8 mouse cellular contexts compared by ENCODE assay signal in genomic region chr7:25277405-25277804, GRCm38 (mm10). TPM values are rescaled to one million over a fixed set of nuclear protein-coding genes. Genes with fewer than 3 reads are reported as not detected.
A peak's percentile ranks its signal among the peaks of the same experiment; 100 is the strongest.
DNase-seq lines count a peak whose midpoint lies in the region; ATAC-seq and TF ChIP-seq lines count a peak whose summit lies in the region.

No protein-coding gene starts in this region.

- TF ChIP-seq RAD21 in CH12.LX (IDR thresholded peaks at IDR 0.05; ENCODE audit: low read depth, low read length) = no peak

- H3K4me3 ChIP-seq in gastrocnemius, adult 2 months = peak overlapping the region; percentile 88
- H3K4me3 ChIP-seq in CH12.LX (replicated peaks in 1 of 3; ENCODE audit: low read depth in 2 of 3, low read length in 2 of 3, poor library complexity in 1 of 3) = no peak overlapping the region
- peak overlapping the region; percentile 70; the same call in 1 of the 2 replicates for H3K4me3 ChIP-seq in forebrain, embryonic 15.5 days
- H3K4me3 ChIP-seq in liver, embryonic 13.5 days (replicated peaks) = peak overlapping the region; percentile 87; the same call in 1 of the 2 replicates

- dilution Hi-C loops in CH12.LX (cut with MboI; ENCODE audit: extremely low pct_ligation_motif_present, extremely low pct_unique_long_range_greater_than_20kb, low sequenced_read_pairs) = no loop called here

- peak overlapping the region; percentile 53 for H3K9ac ChIP-seq in CH12.LX (ENCODE audit: insufficient read depth, low read depth)
- peak overlapping the region; percentile 79; the same call in 1 of the 2 replicates for H3K9ac ChIP-seq in forebrain, embryonic 15.5 days (replicated peaks)
- H3K9ac ChIP-seq in liver, embryonic 13.5 days = peak overlapping the region; percentile 83

- peak overlapping the region; percentile 79 for H3K4me2 ChIP-seq in CH12.LX (ENCODE audit: insufficient read depth, low read depth, poor library complexity, severe bottlenecking)
- H3K4me2 ChIP-seq in forebrain, embryonic 15.5 days (replicated peaks) = peak overlapping the region; percentile 75
- H3K4me2 ChIP-seq in liver, embryonic 13.5 days = peak overlapping the region; percentile 99

- no peaks in the 10 kb centered on the region for H3K9me3 ChIP-seq in CH12.LX (replicated peaks; ENCODE audit: low read length)
- H3K9me3 ChIP-seq in forebrain, embryonic 15.5 days = no peaks in the 10 kb centered on the region
- H3K9me3 ChIP-seq in liver, embryonic 13.5 days (replicated peaks) = no peaks in the 10 kb centered on the region

- no peak for TF ChIP-seq EP300 in CH12.LX (IDR thresholded peaks at IDR 0.05; ENCODE audit: low read length)

- ATAC-seq in forebrain, embryonic 15.5 days (replicated peaks) = no peak
- no peak for ATAC-seq in liver, embryonic 13.5 days (ENCODE audit: low read depth)

- peaks cover 14 to 38% of the 10 kb centered on the region in 2 experiments for H3K36me3 ChIP-seq in CH12.LX (replicated peaks in 1 of 2; ENCODE audit: control insufficient read depth in 1 of 2, insufficient read depth in 1 of 2, low read length in 1 of 2)
- H3K36me3 ChIP-seq in forebrain, embryonic 15.5 days = peaks cover 10% of the 10 kb centered on the region
- H3K36me3 ChIP-seq in liver, embryonic 13.5 days = peaks cover 14% of the 10 kb centered on the region

- WGBS in forebrain, embryonic 15.5 days = 92% methylated on average over 4 of the region's 4 CpGs
- 89% methylated on average over 4 of the region's 4 CpGs for WGBS in liver, embryonic 13.5 days (ENCODE audit: insufficient replicate concordance)

- intact Hi-C loops in gastrocnemius, adult 2 months (cut with DNase I) = no loop called here
- intact Hi-C loops in gastrocnemius, postnatal 14 days (cut with DNase I; ENCODE audit: low total_unique reads) = loop anchor here (5.0 kb wide), 1 partner anchor 35 kb away; no protein-coding TSS in a partner anchor

- no peak for TF ChIP-seq CTCF in gastrocnemius, adult 2 months (IDR thresholded peaks at IDR 0.05)
- TF ChIP-seq CTCF in CH12.LX (conservative IDR thresholded peaks at IDR 0.05 in 1 of 2, IDR thresholded peaks at IDR 0.05 in 1 of 2; ENCODE audit: low read depth in 2 of 2, low read length in 2 of 2) = no peak

- DNase-seq in gastrocnemius, adult 2 months = no peak
- no peak for DNase-seq in gastrocnemius, postnatal 14 days
- DNase-seq in CH12.LX (ENCODE audit: extremely low read depth) = no peak
- DNase-seq in liver, embryonic 13.5 days = no peak
- DNase-seq in right cerebral cortex, postnatal 14 days = no peak
- DNase-seq in embryo, embryonic 10.5 days (ENCODE audit: low spot score) = no peak
- DNase-seq in gastrocnemius, adult 8-10 months (ENCODE audit: low spot score in 2 of 2) = no peak

- no peak for TF ChIP-seq POLR2A in CH12.LX (IDR thresholded peaks at IDR 0.05; ENCODE audit: low read depth, low read length)

- no peaks in the 10 kb centered on the region for H3K79me2 ChIP-seq in CH12.LX (replicated peaks; ENCODE audit: control insufficient read depth, extremely low read depth, insufficient read depth, poor library complexity, severe bottlenecking)

- peaks cover 49 to 74% of the 10 kb centered on the region in 2 experiments for H3K4me1 ChIP-seq in CH12.LX (ENCODE audit: control insufficient read depth in 1 of 2, insufficient read depth in 2 of 2)
- H3K4me1 ChIP-seq in forebrain, embryonic 15.5 days = peaks cover 59% of the 10 kb centered on the region
- peaks cover 90% of the 10 kb centered on the region for H3K4me1 ChIP-seq in liver, embryonic 13.5 days (replicated peaks)

- in situ Hi-C loops in CH12.LX (cut with MboI; ENCODE audit: low pct_ligation_motif_present, low pct_unique_long_range_greater_than_20kb, low sequenced_read_pairs) = loop anchor here (5.0 to 10.0 kb wide), 3 partner anchors 35 to 145 kb away; no protein-coding TSS in a partner anchor

- H3K27me3 ChIP-seq in CH12.LX (replicated peaks) = no peaks in the 10 kb centered on the region
- H3K27me3 ChIP-seq in forebrain, embryonic 15.5 days = no peaks in the 10 kb centered on the region
- H3K27me3 ChIP-seq in liver, embryonic 13.5 days = no peaks in the 10 kb centered on the region

- H3K27ac ChIP-seq in gastrocnemius, adult 2 months = peak overlapping the region; percentile 97
- H3K27ac ChIP-seq in CH12.LX (ENCODE audit: insufficient read depth, low read depth) = peak overlapping the region; percentile 26; the same call in 1 of the 2 replicates
- peak overlapping the region; percentile 100 for H3K27ac ChIP-seq in forebrain, embryonic 15.5 days (replicated peaks)
- peak overlapping the region; percentile 96 for H3K27ac ChIP-seq in liver, embryonic 13.5 days

TF ChIP-seq in CH12.LX, 34 proteins besides CTCF, POLR2A, EP300 and RAD21:
- no peak for TF ChIP-seq IRF4 (IDR thresholded peaks at IDR 0.05; ENCODE audit: low read depth, low read length)
- no peak for TF ChIP-seq TCF12 (IDR thresholded peaks at IDR 0.05; ENCODE audit: low read depth, low read length)
- no peak for TF ChIP-seq POLR2AphosphoS2 (IDR thresholded peaks at IDR 0.05; ENCODE audit: low read depth, low read length)
- no peak for TF ChIP-seq MYC (IDR thresholded peaks at IDR 0.05; ENCODE audit: low read depth, low read length)
- TF ChIP-seq USF2 (conservative IDR thresholded peaks at IDR 0.05; ENCODE audit: low read depth, low read length) = no peak
- TF ChIP-seq CHD2 (IDR thresholded peaks at IDR 0.05; ENCODE audit: low read length) = no peak
- TF ChIP-seq ZNF384 (IDR thresholded peaks at IDR 0.05; ENCODE audit: low read depth, low read length) = no peak
- no peak for TF ChIP-seq PAX5 (IDR thresholded peaks at IDR 0.05; ENCODE audit: low read length)
- no peak for TF ChIP-seq KAT2A (IDR thresholded peaks at IDR 0.05; ENCODE audit: insufficient replicate concordance, low read length)
- TF ChIP-seq USF1 (IDR thresholded peaks at IDR 0.05; ENCODE audit: low read depth, low read length) = no peak

RNA-seq across cellular contexts. Expression of gene Cic, which starts 9.9 kb away (rescaled TPM):
- 10 to 100 TPM; 37.0 to 40.4 TPM for total RNA-seq in gastrocnemius, adult 2 months (2021)
- 10 to 100 TPM; 38.2 to 44.1 TPM for total RNA-seq in gastrocnemius, postnatal 14 days (2021)
- total RNA-seq in CH12.LX (2012; rRNA removed) = 17.5 and 21.7 TPM in 2 replicates
- 2.2 and 2.5 TPM in 2 replicates for total RNA-seq in CH12.LX (2014; rRNA removed)
- 31.2 and 34.5 TPM in 2 replicates for polyA plus RNA-seq in CH12.LX (2012; ENCODE audit: insufficient read length, low read depth)
- 53.2 and 54.4 TPM in 2 replicates for polyA plus RNA-seq in forebrain, embryonic 15.5 days (2015; fragmentation: Nextera tagmentation; extraction: Ambion mirVana)
- polyA plus RNA-seq in liver, embryonic 13.5 days (2015; fragmentation: Nextera tagmentation; extraction: Ambion mirVana) = 9.7 and 10.4 TPM in 2 replicates
- total RNA-seq in gastrocnemius, adult 8-10 months (2022) = 10 to 100 TPM; 26.4 to 38.7 (median 30.1) TPM

RNA-seq across cellular contexts. Expression of gene Pafah1b3, which starts 20.4 kb away (rescaled TPM):
- under 1 TPM; 0.38 to 0.86 TPM for total RNA-seq in gastrocnemius, adult 2 months (2021)
- 1 to 10 TPM; 3.0 to 4.5 TPM for total RNA-seq in gastrocnemius, postnatal 14 days (2021)
- total RNA-seq in CH12.LX (2012; rRNA removed) (22.7 and 50.2 TPM in 2 replicates), CH12.LX (2014; rRNA removed) (9.7 and 17.6 TPM in 2 replicates)
- 5.9 TPM in 2 replicates for polyA plus RNA-seq in CH12.LX (2012; ENCODE audit: insufficient read length, low read depth)
- polyA plus RNA-seq in forebrain, embryonic 15.5 days (2015; fragmentation: Nextera tagmentation; extraction: Ambion mirVana) = 521 and 550 TPM in 2 replicates
- polyA plus RNA-seq in liver, embryonic 13.5 days (2015; fragmentation: Nextera tagmentation; extraction: Ambion mirVana) = 29.3 and 31.6 TPM in 2 replicates
- total RNA-seq in gastrocnemius, adult 8-10 months (2022) = 1 to 10 TPM in 3 of 4 experiments, under 1 TPM in 1; 0.56 to 1.5 (median 1.1) TPM

RNA-seq across cellular contexts. Expression of gene Prr19, which starts 23.8 kb away (rescaled TPM):
- total RNA-seq in gastrocnemius, adult 2 months (2021) = not detected
- not detected for total RNA-seq in gastrocnemius, postnatal 14 days (2021)
- total RNA-seq in CH12.LX (2012; rRNA removed) (not detected in 2 replicates), CH12.LX (2014; rRNA removed) (not detected in 2 replicates)
- polyA plus RNA-seq in CH12.LX (2012; ENCODE audit: insufficient read length, low read depth) = not detected in 2 replicates
- 1.6 and 2.1 TPM in 2 replicates for polyA plus RNA-seq in forebrain, embryonic 15.5 days (2015; fragmentation: Nextera tagmentation; extraction: Ambion mirVana)
- not detected in 2 replicates for polyA plus RNA-seq in liver, embryonic 13.5 days (2015; fragmentation: Nextera tagmentation; extraction: Ambion mirVana)
- total RNA-seq in gastrocnemius, adult 8-10 months (2022) = not detected

RNA-seq across cellular contexts. Expression of gene Erf, which starts 26.8 kb away (rescaled TPM):
- 1 to 10 TPM; 5.4 to 7.4 TPM for total RNA-seq in gastrocnemius, adult 2 months (2021)
- total RNA-seq in gastrocnemius, postnatal 14 days (2021) = 10 to 100 TPM in 1 of 2 experiments, 1 to 10 TPM in 1; 9.8 to 11.8 TPM
- total RNA-seq in CH12.LX (2012; rRNA removed) (13.0 and 13.2 TPM in 2 replicates), CH12.LX (2014; rRNA removed) (6.1 and 7.1 TPM in 2 replicates)
- polyA plus RNA-seq in CH12.LX (2012; ENCODE audit: insufficient read length, low read depth) = 15.2 and 15.4 TPM in 2 replicates
- polyA plus RNA-seq in forebrain, embryonic 15.5 days (2015; fragmentation: Nextera tagmentation; extraction: Ambion mirVana) = 4.8 and 5.5 TPM in 2 replicates
- 4.3 TPM in 2 replicates for polyA plus RNA-seq in liver, embryonic 13.5 days (2015; fragmentation: Nextera tagmentation; extraction: Ambion mirVana)
- total RNA-seq in gastrocnemius, adult 8-10 months (2022) = 1 to 10 TPM; 4.2 to 5.8 (median 5.7) TPM

RNA-seq across cellular contexts. Expression of gene Tmem145, which starts 28.5 kb away (rescaled TPM):
- not detected for total RNA-seq in gastrocnemius, adult 2 months (2021)
- not detected for total RNA-seq in gastrocnemius, postnatal 14 days (2021)
- total RNA-seq in CH12.LX (2012; rRNA removed) = not detected in 2 replicates
- not detected in 2 replicates for total RNA-seq in CH12.LX (2014; rRNA removed)
- polyA plus RNA-seq in CH12.LX (2012; ENCODE audit: insufficient read length, low read depth) = 0.10 TPM in 1 of 2 replicates, not detected in the other
- 30.9 and 32.3 TPM in 2 replicates for polyA plus RNA-seq in forebrain, embryonic 15.5 days (2015; fragmentation: Nextera tagmentation; extraction: Ambion mirVana)
- 0.10 TPM in 1 of 2 replicates, not detected in the other for polyA plus RNA-seq in liver, embryonic 13.5 days (2015; fragmentation: Nextera tagmentation; extraction: Ambion mirVana)
- not detected for total RNA-seq in gastrocnemius, adult 8-10 months (2022)

Comparison
In these comparisons a context has a peak if more than half of its experiments do, and no peak if none do; other contexts are left out.
1. H3K27ac ChIP-seq: peak in every context shown above with its lines; median percentile 100 in forebrain, embryonic 15.5 days; 97 in gastrocnemius, adult 2 months; 96 in liver, embryonic 13.5 days; 26 in CH12.LX.
2. H3K4me3 ChIP-seq: peak in gastrocnemius, adult 2 months (single experiment), forebrain, embryonic 15.5 days (single experiment) and liver, embryonic 13.5 days (single experiment); none in CH12.LX (0 of 3).
3. Peak in every context shown above with its lines, with median percentiles within 50 percentile points of each other: H3K4me2 ChIP-seq and H3K9ac ChIP-seq.